ENCODE assay signal across 8 mouse cellular contexts in genomic region chr5:66618597-66618996, GRCm38 (mm10). TPM values are rescaled to one million over a fixed set of nuclear protein-coding genes. Genes with fewer than 3 reads are reported as not detected.
A peak's percentile ranks its signal among the peaks of the same experiment; 100 is the strongest.
DNase-seq lines count a peak whose midpoint lies in the region; ATAC-seq and TF ChIP-seq lines count a peak whose summit lies in the region.

Apbb2 (minus strand) TSS chr5:66618784.

- peaks cover 31% of the 10 kb centered on the region for H3K4me1 ChIP-seq in forebrain, embryonic 16.5 days (replicated peaks; ENCODE audit: control insufficient read depth, insufficient read depth, low read length)
- H3K4me1 ChIP-seq in liver, postnatal 0 days (ENCODE audit: insufficient read depth), result peaks cover 6% of the 10 kb centered on the region
- H3K4me1 ChIP-seq in neural tube, embryonic 15.5 days, result peaks cover 53% of the 10 kb centered on the region

- H3K27me3 ChIP-seq in forebrain, embryonic 16.5 days (replicated peaks; ENCODE audit: control insufficient read depth, insufficient read depth, low read length), result no peaks in the 10 kb centered on the region
- H3K27me3 ChIP-seq in liver, postnatal 0 days (ENCODE audit: insufficient read depth, low read length), result peaks cover 4% of the 10 kb centered on the region; the same call in 1 of the 2 replicates
- H3K27me3 ChIP-seq in neural tube, embryonic 15.5 days (replicated peaks), result no peaks in the 10 kb centered on the region

- H3K4me3 ChIP-seq in forebrain, embryonic 16.5 days (replicated peaks; ENCODE audit: low read length), result peak within 1 kb of the TSS; percentile 87
- H3K4me3 ChIP-seq in liver, postnatal 0 days (ENCODE audit: low read depth, low read length), result peak within 1 kb of the TSS; percentile 63
- H3K4me3 ChIP-seq in neural tube, embryonic 15.5 days (replicated peaks), result peak within 1 kb of the TSS; percentile 94

- intact Hi-C loops in heart, postnatal 25 days (cut with DNase I), result loop anchor here (1.0 to 5.0 kb wide), 3 partner anchors 41 to 191 kb away; no protein-coding TSS in a partner anchor

- ATAC-seq in cerebellum, adult (ENCODE audit: insufficient number of reproducible peaks, low FRiP score, low TSS enrichment), result peak; percentile 80
- peak; percentile 97 for ATAC-seq in forebrain, embryonic 16.5 days
- peak; percentile 92 for ATAC-seq in liver, postnatal 0 days
- peak; percentile 93 for ATAC-seq in neural tube, embryonic 15.5 days (ENCODE audit: low FRiP score)

- peak; percentile 77 to 79 for DNase-seq in CD8-positive naive resting alpha-beta T cell, adult 2 months (ENCODE audit: low read depth in 2 of 2, low spot score in 2 of 2)
- peak; percentile 94 for DNase-seq in heart, postnatal 25 days (ENCODE audit: low spot score)
- DNase-seq in layer of hippocampus, adult 11-12 months (ENCODE audit: low spot score), result peak; percentile 94
- DNase-seq in liver, postnatal 0 days, result peak; percentile 87
- DNase-seq in testis, postnatal 10 days (ENCODE audit: low spot score), result peak; percentile 94

- H3K4me2 ChIP-seq in forebrain, embryonic 16.5 days (ENCODE audit: low read length), result peak within 1 kb of the TSS; percentile 87
- peak within 1 kb of the TSS; percentile 73 for H3K4me2 ChIP-seq in liver, postnatal 0 days (ENCODE audit: low read depth, low read length)
- peak within 1 kb of the TSS; percentile 71 for H3K4me2 ChIP-seq in neural tube, embryonic 15.5 days

- no peaks in the 10 kb centered on the region for H3K36me3 ChIP-seq in forebrain, embryonic 16.5 days (ENCODE audit: control insufficient read depth, insufficient read depth)
- H3K36me3 ChIP-seq in liver, postnatal 0 days (replicated peaks; ENCODE audit: insufficient read depth, low read length), result no peaks in the 10 kb centered on the region
- H3K36me3 ChIP-seq in neural tube, embryonic 15.5 days, result no peaks in the 10 kb centered on the region

- under 1% methylated on average over 34 of the region's 39 CpGs for WGBS in forebrain, embryonic 16.5 days
- under 1% methylated on average over 39 of the region's 39 CpGs for WGBS in liver, postnatal 0 days (ENCODE audit: insufficient replicate concordance)
- under 1% methylated on average over 32 of the region's 39 CpGs for WGBS in neural tube, embryonic 15.5 days

- H3K9ac ChIP-seq in forebrain, embryonic 16.5 days (replicated peaks; ENCODE audit: low read depth, low read length), result peak within 1 kb of the TSS; percentile 90
- peak within 1 kb of the TSS; percentile 71 for H3K9ac ChIP-seq in liver, postnatal 0 days (replicated peaks)
- peak within 1 kb of the TSS; percentile 99 for H3K9ac ChIP-seq in neural tube, embryonic 15.5 days (replicated peaks)

- H3K9me3 ChIP-seq in forebrain, embryonic 16.5 days (ENCODE audit: control insufficient read depth, low read length), result no peaks in the 10 kb centered on the region
- H3K9me3 ChIP-seq in liver, postnatal 0 days (ENCODE audit: low read length), result no peaks in the 10 kb centered on the region
- H3K9me3 ChIP-seq in neural tube, embryonic 15.5 days (replicated peaks), result no peaks in the 10 kb centered on the region

- no peak for TF ChIP-seq EP300 in liver, postnatal 0 days (IDR thresholded peaks at IDR 0.05; ENCODE audit: low read depth)

- H3K27ac ChIP-seq in forebrain, embryonic 16.5 days (ENCODE audit: low read length), result peak within 1 kb of the TSS; percentile 96
- H3K27ac ChIP-seq in liver, postnatal 0 days (ENCODE audit: low read depth), result peak within 1 kb of the TSS; percentile 85
- H3K27ac ChIP-seq in neural tube, embryonic 15.5 days (replicated peaks), result peak within 1 kb of the TSS; percentile 96

- peak; percentile 72 for TF ChIP-seq CTCF in liver, postnatal 0 days (IDR thresholded peaks at IDR 0.05; ENCODE audit: low read depth)

RNA-seq across cellular contexts. Expression of gene Apbb2, which starts in this region (rescaled TPM):
- 92.2 and 99.1 TPM in 2 replicates for polyA plus RNA-seq in forebrain, embryonic 16.5 days (2015; fragmentation: Nextera tagmentation; extraction: Ambion mirVana)
- total RNA-seq in heart, postnatal 25 days (2021), result 10 to 100 TPM; 40.2 to 46.7 TPM
- 5.3 and 5.6 TPM in 2 replicates for polyA plus RNA-seq in liver, postnatal 0 days (2015; fragmentation: Nextera tagmentation; extraction: Ambion mirVana)
- polyA plus RNA-seq in neural tube, embryonic 15.5 days (2015; fragmentation: Nextera tagmentation; extraction: Ambion mirVana), result 98.8 and 118 TPM in 2 replicates

Comparison
In these comparisons a context has a peak if more than half of its experiments do, and no peak if none do; other contexts are left out.
1. Peak in every context shown above with its lines: DNase-seq, ATAC-seq, H3K4me3 ChIP-seq and H3K27ac ChIP-seq.
2. RNA of gene Apbb2 (polyA plus RNA-seq): 98.8 to 118 TPM in neural tube, embryonic 15.5 days and 92.2 to 99.1 TPM in forebrain, embryonic 16.5 days; 5.3 to 5.6 TPM in liver, postnatal 0 days; every median in the first group is over 10 times any median in the second.